Mouse (Mus musculus) limb, embryonic 14.5 days (tissue): Measurements from ENCODE around the gene Krt36. TPM values are rescaled to one million over a fixed set of nuclear protein-coding genes. Genes with fewer than 3 reads are reported as not detected.

ENCODE experiments used
- ATAC-seq: fragments of 200-750 bp; cut with Nextera tagmentation; 2 replicates; pipeline ENCODE4 v1.8.0; 2017; ENCODE audit warnings: low read depth, moderate number of reproducible peaks, moderate TSS enrichment; ENCODE audit not compliant: low FRiP score
- DNase-seq: peaks from one replicate; pipeline ENCODE4 v3.0.0-alpha.2; 2015; ENCODE audit warnings: low spot score
- H3K27ac ChIP-seq: fragments of 300-500 bp; sonication (generic); replicated peaks from 2 replicates; pipeline ENCODE4 v1.5.1; 2014; ENCODE audit warnings: low read depth, mild to moderate bottlenecking, low read length, moderate library complexity, mixed read lengths
- H3K27me3 ChIP-seq: fragments of 300-500 bp; sonication (generic); 2 replicates; pipeline ENCODE4 v1.6.1; 2014; ENCODE audit warnings: low read length, mixed read lengths; ENCODE audit not compliant: control insufficient read depth, insufficient read depth
- H3K36me3 ChIP-seq: fragments of 300-500 bp; sonication (generic); 2 replicates; pipeline ENCODE4 v1.6.1; 2014; ENCODE audit warnings: mild to moderate bottlenecking, low read length, moderate library complexity, mixed read lengths; ENCODE audit not compliant: control insufficient read depth, insufficient read depth
- H3K4me1 ChIP-seq: fragments of 300-500 bp; sonication (generic); 2 replicates; pipeline ENCODE4 v1.6.1; 2014; ENCODE audit warnings: antibody characterized with exemption, low read length, mixed read lengths; ENCODE audit not compliant: control insufficient read depth, insufficient read depth
- H3K4me2 ChIP-seq: fragments of 300-500 bp; sonication (generic); replicated peaks from 2 replicates; pipeline ENCODE4 v1.6.1; 2014; ENCODE audit warnings: low read depth, mild to moderate bottlenecking, low read length, moderate library complexity; ENCODE audit not compliant: severe bottlenecking
- H3K4me3 ChIP-seq: fragments of 300-500 bp; sonication (generic); replicated peaks from 2 replicates; pipeline ENCODE4 v1.5.1; 2014; ENCODE audit warnings: low read length
- H3K9ac ChIP-seq: fragments of 300-500 bp; sonication (generic); 2 replicates; pipeline ENCODE4 v1.6.1; 2014; ENCODE audit warnings: mild to moderate bottlenecking, low read depth, low read length, moderate library complexity; ENCODE audit not compliant: severe bottlenecking
- H3K9me3 ChIP-seq: fragments of 300-500 bp; sonication (generic); 2 replicates; pipeline ENCODE4 v1.6.1; 2016; ENCODE audit warnings: low read length; ENCODE audit not compliant: control insufficient read depth
- POLR2A ChIP-seq: fragments of 200-500 bp; IDR thresholded peaks from 2 replicates; pipeline ENCODE4 v1.8.0; 2012; ENCODE audit warnings: inconsistent platforms, mild to moderate bottlenecking, moderate library complexity, borderline replicate concordance; ENCODE audit not compliant: insufficient read depth, insufficient read length; ENCODE audit errors: extremely low read depth
- WGBS: fragments of 180-500 bp; shearing (Covaris S2); extraction: QIAGEN DNeasy Blood & Tissue Kit; methylation state at CpG from one replicate; pipeline ENCODE4 v1.1.7; 2014; 5-methylcytosine and 5-hydroxymethylcytosine counted together
- polyA plus RNA-seq, 2 experiments: library from polyadenylated mRNA; depleted of rRNA in 1 of 2; stranded (reverse) in 1 of 2; unstranded in 1 of 2; fragments of >200 nt; fragmentation: Nextera tagmentation in 1 of 2; extraction: Ambion mirVana in 1 of 2; gene quantifications; 2 replicates each; pipeline versions ENCODE4 v1.2.1 to v1.2.3; 2012 to 2014

Krt36 gene
- 0.36 and 1.1 TPM in 2 replicates for polyA plus RNA-seq (2012; rRNA removed)
- polyA plus RNA-seq (2014; fragmentation: Nextera tagmentation; extraction: Ambion mirVana) = 2.9 and 5.9 TPM in 2 replicates

- ATAC-seq = no peak
- Histone ChIP-seq H3K36me3 (no peaks in the 10 kb centered on the region), H3K4me2 (no peak within 1 kb of the TSS), H3K9ac (no peak within 1 kb of the TSS), H3K27ac (no peak within 1 kb of the TSS), H3K4me3 (no peak within 1 kb of the TSS), H3K27me3 (no peaks in the 10 kb centered on the region), H3K9me3 (no peaks in the 10 kb centered on the region), H3K4me1 (no peaks in the 10 kb centered on the region)
- TF ChIP-seq POLR2A = no peak
- DNase-seq = no peak
- 72% methylated on average over 6 of the region's 6 CpGs for WGBS
Measured at GRCm38 (mm10) chr11:100105576-100106122, at the start of gene Krt36. Krt36 (minus strand) TSS chr11:100105626.

GRCm38 (mm10) chr11:100148615-100149330 lies 43.3 kb upstream of the Krt36 start, which contains the start of gene Krt19:
Krt19 (minus strand) TSS chr11:100148665.
- Histone ChIP-seq H3K9ac (no peak within 1 kb of the TSS), H3K4me3 (no peak within 1 kb of the TSS), H3K4me2 (no peak within 1 kb of the TSS), H3K9me3 (no peaks in the 10 kb centered on the region), H3K4me1 (peaks cover 10% of the 10 kb centered on the region), H3K27me3 (peaks cover 26% of the 10 kb centered on the region), H3K27ac (no peak within 1 kb of the TSS), H3K36me3 (no peaks in the 10 kb centered on the region)
- no peak for TF ChIP-seq POLR2A
- DNase-seq (no peak), ATAC-seq (no peak)
- 54% methylated on average over 9 of the region's 9 CpGs for WGBS

- H3K4me2 ChIP-seq = no peak overlapping the region
- ATAC-seq = no peak
- H3K4me3 ChIP-seq = no peak overlapping the region
- no peak overlapping the region for H3K9ac ChIP-seq
- peaks cover 10% of the 10 kb centered on the region for H3K4me1 ChIP-seq
- no peak for DNase-seq
- H3K27me3 ChIP-seq = peaks cover 27% of the 10 kb centered on the region
- TF ChIP-seq POLR2A = no peak
- no peaks in the 10 kb centered on the region for H3K36me3 ChIP-seq
- H3K9me3 ChIP-seq = no peaks in the 10 kb centered on the region
- no peak overlapping the region for H3K27ac ChIP-seq
- 55% methylated on average over 5 of the region's 5 CpGs for WGBS
Measured at GRCm38 (mm10) chr11:100147566-100148353, 42.3 kb upstream of the Krt36 start.

- Histone ChIP-seq H3K36me3 (no peaks in the 10 kb centered on the region), H3K4me2 (peak overlapping the region; percentile 45), H3K4me1 (peaks cover 10% of the 10 kb centered on the region), H3K9ac (no peak overlapping the region), H3K4me3 (peak overlapping the region; percentile 29), H3K9me3 (no peaks in the 10 kb centered on the region), H3K27ac (no peak overlapping the region), H3K27me3 (peaks cover 27% of the 10 kb centered on the region)
- ATAC-seq (no peak), DNase-seq (no peak)
- TF ChIP-seq POLR2A = no peak
- under 1% methylated on average over 13 of the region's 13 CpGs for WGBS
Measured at GRCm38 (mm10) chr11:100145858-100146560, 40.6 kb upstream of the Krt36 start.

GRCm38 (mm10) chr11:100145104-100145503 lies 39.7 kb upstream of the Krt36 start:
- Histone ChIP-seq H3K9ac (no peak overlapping the region), H3K36me3 (no peaks in the 10 kb centered on the region), H3K4me3 (peak overlapping the region; percentile 29), H3K9me3 (no peaks in the 10 kb centered on the region), H3K27me3 (peaks cover 27% of the 10 kb centered on the region), H3K4me2 (peak overlapping the region; percentile 45), H3K27ac (no peak overlapping the region), H3K4me1 (peaks cover 10% of the 10 kb centered on the region)
- no peak for TF ChIP-seq POLR2A
- ATAC-seq = no peak
- WGBS = under 1% methylated on average over 20 of the region's 20 CpGs
- DNase-seq = no peak
